20 mouse cellular contexts compared by ENCODE assay signal in the genomic region with DNA sequence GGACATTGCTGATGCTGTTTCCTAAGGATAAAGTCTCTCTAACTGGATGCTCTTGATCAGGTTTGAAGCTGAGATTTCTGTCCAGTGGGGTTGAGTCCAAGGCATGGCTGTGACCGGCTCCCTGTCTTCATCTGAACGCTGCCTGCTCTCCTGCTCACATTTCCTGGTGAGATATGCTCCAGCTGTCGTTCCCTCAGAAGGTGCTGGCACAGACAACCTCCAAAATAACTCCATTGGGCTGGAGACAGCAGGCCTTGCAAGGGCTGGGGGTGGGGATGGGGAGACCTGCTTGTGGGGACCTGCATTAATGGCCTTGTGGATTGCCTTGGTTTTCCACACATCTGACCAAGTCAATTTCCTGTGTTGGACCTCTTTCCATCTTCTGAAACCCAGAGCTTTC. TPM values are rescaled to one million over a fixed set of nuclear protein-coding genes. Genes with fewer than 3 reads are reported as not detected.
DNase-seq lines count a peak whose midpoint lies in the region; ATAC-seq and TF ChIP-seq lines count a peak whose summit lies in the region.
"Had no signal": no experiment of that assay in that cellular context is flagged by ENCODE, and none has a peak within 500 bp of the region (broad histone marks: within the 10 kb centered on the region; RNA-seq: fewer than 3 reads in every experiment).

No protein-coding gene starts in this region.

- H3K9me3 ChIP-seq in kidney, embryonic 14.5 days (ENCODE audit: control insufficient read depth, low read length) = no peaks in the 10 kb centered on the region
- H3K9me3 ChIP-seq in limb, embryonic 10.5 days (replicated peaks) = no peaks in the 10 kb centered on the region
- no peaks in the 10 kb centered on the region for H3K9me3 ChIP-seq in limb, embryonic 13.5 days
- H3K9me3 ChIP-seq: embryonic facial prominence, embryonic 10.5 days; embryonic facial prominence, embryonic 12.5 days; forebrain, embryonic 13.5 days; forebrain, embryonic 15.5 days had no signal

- 20% methylated on average over 3 of the region's 3 CpGs for WGBS in kidney, embryonic 14.5 days
- 54% methylated on average over 3 of the region's 3 CpGs for WGBS in limb, embryonic 10.5 days
- WGBS in limb, embryonic 13.5 days = 12% methylated on average over 3 of the region's 3 CpGs

- H3K9ac ChIP-seq in kidney, embryonic 14.5 days (ENCODE audit: low read depth, low read length) = no peak overlapping the region
- no peak overlapping the region for H3K9ac ChIP-seq in limb, embryonic 13.5 days
- H3K9ac ChIP-seq: embryonic facial prominence, embryonic 12.5 days; forebrain, embryonic 13.5 days; forebrain, embryonic 15.5 days had no signal

- ATAC-seq in kidney, embryonic 14.5 days (ENCODE audit: low FRiP score, low TSS enrichment) = 0 out of 2 replicates have a peak, but pooled peaks have one; percentile 33
- 0 out of 2 replicates have a peak, but pooled peaks have one; percentile 5 for ATAC-seq in limb, embryonic 13.5 days (ENCODE audit: low FRiP score, low read depth)
- ATAC-seq: forebrain, embryonic 13.5 days; forebrain, embryonic 15.5 days had no signal

- no peak for TF ChIP-seq POLR2A in myocyte (IDR thresholded peaks at IDR 0.05; ENCODE audit: insufficient read length, low read depth)

- H3K27ac ChIP-seq in kidney, embryonic 14.5 days (ENCODE audit: low read depth, low read length) = no peak overlapping the region
- H3K27ac ChIP-seq in limb, embryonic 10.5 days = peak overlapping the region; percentile 56; the same call in 1 of the 2 replicates
- no peak overlapping the region for H3K27ac ChIP-seq in limb, embryonic 13.5 days
- H3K27ac ChIP-seq: embryonic facial prominence, embryonic 10.5 days; embryonic facial prominence, embryonic 12.5 days; forebrain, embryonic 13.5 days; forebrain, embryonic 15.5 days had no signal

- no peak overlapping the region for H3K4me3 ChIP-seq in kidney, embryonic 14.5 days (ENCODE audit: low read length)
- H3K4me3 ChIP-seq in limb, embryonic 10.5 days = no peak overlapping the region
- no peak overlapping the region for H3K4me3 ChIP-seq in limb, embryonic 13.5 days
- no peak overlapping the region for H3K4me3 ChIP-seq in myocyte
- H3K4me3 ChIP-seq: embryonic facial prominence, embryonic 10.5 days; embryonic facial prominence, embryonic 12.5 days; forebrain, embryonic 13.5 days; forebrain, embryonic 15.5 days had no signal

- DNase-seq in kidney, postnatal 36 days = no peak
- DNase-seq in limb, embryonic 10.5 days (ENCODE audit: low spot score) = no peak
- DNase-seq in ovary, postnatal 14 days (ENCODE audit: low spot score) = no peak
- DNase-seq in urinary bladder, postnatal 10 days (ENCODE audit: low spot score) = no peak
- DNase-seq: adrenal gland, adult 2 months; adrenal gland, postnatal 10 days; adrenal gland, postnatal 25 days; cerebellum, adult 11 months; cerebellum, adult 2 months; cerebellum, adult 9-10 months; cerebellum, postnatal 10 days; cerebellum, postnatal 25 days had no signal

- no peaks in the 10 kb centered on the region for H3K27me3 ChIP-seq in kidney, embryonic 14.5 days (ENCODE audit: control insufficient read depth, insufficient read depth, low read length)
- H3K27me3 ChIP-seq in limb, embryonic 10.5 days (ENCODE audit: low read depth, poor library complexity, severe bottlenecking) = peaks cover 56% of the 10 kb centered on the region
- peaks cover 70% of the 10 kb centered on the region for H3K27me3 ChIP-seq in limb, embryonic 13.5 days
- no peaks in the 10 kb centered on the region for H3K27me3 ChIP-seq in myocyte (ENCODE audit: control insufficient read depth, insufficient read depth, insufficient read length)
- H3K27me3 ChIP-seq: forebrain, embryonic 13.5 days; forebrain, embryonic 15.5 days had no signal

- no peaks in the 10 kb centered on the region for H3K79me2 ChIP-seq in myocyte (ENCODE audit: control insufficient read depth, insufficient read depth)

- H3K4me1 ChIP-seq in kidney, embryonic 14.5 days (ENCODE audit: control insufficient read depth, insufficient read depth, low read length) = 0 out of 2 replicates have a peak, but pooled peaks cover 5% of the 10 kb centered on the region
- peaks cover 18% of the 10 kb centered on the region for H3K4me1 ChIP-seq in limb, embryonic 10.5 days
- peaks cover 7% of the 10 kb centered on the region; the same call in 1 of the 2 replicates for H3K4me1 ChIP-seq in limb, embryonic 13.5 days
- H3K4me1 ChIP-seq: forebrain, embryonic 13.5 days; forebrain, embryonic 15.5 days had no signal

- H3K36me3 ChIP-seq in kidney, embryonic 14.5 days (ENCODE audit: control insufficient read depth, insufficient read depth, low read length) = no peaks in the 10 kb centered on the region
- H3K36me3 ChIP-seq in limb, embryonic 10.5 days = no peaks in the 10 kb centered on the region
- H3K36me3 ChIP-seq in limb, embryonic 13.5 days = no peaks in the 10 kb centered on the region
- H3K36me3 ChIP-seq in myocyte (ENCODE audit: control insufficient read depth, insufficient read depth) = no peaks in the 10 kb centered on the region
- H3K36me3 ChIP-seq: embryonic facial prominence, embryonic 10.5 days; embryonic facial prominence, embryonic 12.5 days; forebrain, embryonic 15.5 days had no signal

- no peak overlapping the region for H3K4me2 ChIP-seq in kidney, embryonic 14.5 days (replicated peaks; ENCODE audit: low read depth, low read length)
- no peak overlapping the region for H3K4me2 ChIP-seq in limb, embryonic 13.5 days (replicated peaks)
- H3K4me2 ChIP-seq in myocyte (ENCODE audit: low read depth) = no peak overlapping the region
- H3K4me2 ChIP-seq: embryonic facial prominence, embryonic 12.5 days; forebrain, embryonic 13.5 days; forebrain, embryonic 15.5 days had no signal

- H3ac ChIP-seq in myocyte (ENCODE audit: control insufficient read depth, insufficient read length) = no peak overlapping the region

TF ChIP-seq in myocyte, 11 proteins besides CTCF, POLR2A, EP300 and RAD21:
- TF ChIP-seq MYOG (IDR thresholded peaks at IDR 0.05; ENCODE audit: control insufficient read depth in 1 of 3, insufficient read depth in 1 of 3, insufficient read length in 2 of 3, low read depth in 2 of 3) (peak in 2 of 3 experiments; percentile 66 to 75), SRF (IDR thresholded peaks at IDR 0.05; ENCODE audit: control insufficient read depth, insufficient read length, low read depth) (no peak), MYOD1 (IDR thresholded peaks at IDR 0.05; ENCODE audit: control insufficient read depth in 1 of 3, insufficient read length in 2 of 3, low read depth in 2 of 3) (peak in 2 of 3 experiments; percentile 27 to 68), MAX (IDR thresholded peaks at IDR 0.05; ENCODE audit: low read depth) (no peak), TCF12 (IDR thresholded peaks at IDR 0.05; ENCODE audit: insufficient read depth, poor library complexity, severe bottlenecking) (no peak)

RNA-seq across cellular contexts. Expression of a gene that starts 46.2 kb away (rescaled TPM):
- polyA plus RNA-seq in kidney, embryonic 14.5 days (2014; fragmentation: Nextera tagmentation; extraction: Ambion mirVana) = not detected in 2 replicates
- 2.6 TPM in 1 of 2 replicates, not detected in the other for polyA plus RNA-seq in limb, embryonic 10.5 days (2016; fragmentation: Nextera tagmentation; extraction: Ambion mirVana)
- polyA plus RNA-seq in limb, embryonic 13.5 days (2015; fragmentation: Nextera tagmentation; extraction: Ambion mirVana) = 1.5 and 1.8 TPM in 2 replicates
- polyA plus RNA-seq in myocyte (2012; fragmentation: generic; extraction: Trizol) = not detected
- polyA plus RNA-seq: C2C12; cerebellum, adult 2 months had no signal
